Mouse (Mus musculus) layer of hippocampus, postnatal 10 days (tissue): ENCODE measurements at regions not wholly inside any gene's neighbourhood (a gene's known extent, or its start where the extent isn't known, plus 50 kb on each side); places are given as distances from the start of the nearest gene placed in this dataset.

ENCODE experiments used
- DNase-seq, 2 experiments: peaks; one replicate each; pipeline ENCODE4 v3.0.0; 2021; ENCODE audit warnings: low spot score in 2 of 2

GRCm38 (mm10) chr12:92156726-92157125 lies 307.8 kb upstream of the Sel1l start:
- DNase-seq, result no peak

- DNase-seq, result no peak
Measured at GRCm38 (mm10) chr12:92152922-92153235, 303.9 kb upstream of the Sel1l start.

- DNase-seq, result no peak
Measured at GRCm38 (mm10) chr12:92152043-92152921, 303.3 kb upstream of the Sel1l start.

- no peak for DNase-seq
Measured at GRCm38 (mm10) chr12:92137539-92137938, 288.6 kb upstream of the Sel1l start.

- DNase-seq, result no peak
Measured at GRCm38 (mm10) chr12:92127648-92128047, 278.7 kb upstream of the Sel1l start.

- no peak for DNase-seq
Measured at GRCm38 (mm10) chr12:92120164-92120815, 271.3 kb upstream of the Sel1l start.

GRCm38 (mm10) chr12:92109615-92110014 lies 260.7 kb upstream of the Sel1l start:
- no peak for DNase-seq

- no peak for DNase-seq
Measured at GRCm38 (mm10) chr12:92100080-92100479, 251.1 kb upstream of the Sel1l start.

- DNase-seq, result no peak
Measured at GRCm38 (mm10) chr12:92092794-92093365, 243.9 kb upstream of the Sel1l start.

- peak; percentile 20 to 26 for DNase-seq
Measured at GRCm38 (mm10) chr12:92073209-92073608, 224.3 kb upstream of the Sel1l start.

GRCm38 (mm10) chr12:92062731-92063130 lies 213.8 kb upstream of the Sel1l start:
- no peak for DNase-seq

- no peak for DNase-seq
Measured at GRCm38 (mm10) chr12:92040481-92040880, 191.5 kb upstream of the Sel1l start.

GRCm38 (mm10) chr12:92029192-92029591 lies 180.2 kb upstream of the Sel1l start:
- DNase-seq, result no peak

- DNase-seq, result no peak
Measured at GRCm38 (mm10) chr12:92028354-92028753, 179.4 kb upstream of the Sel1l start.

- DNase-seq, result no peak
Measured at GRCm38 (mm10) chr12:92024461-92025218, 175.7 kb upstream of the Sel1l start.

GRCm38 (mm10) chr12:92019593-92020224 lies 170.8 kb upstream of the Sel1l start:
- no peak for DNase-seq

- DNase-seq, result no peak
Measured at GRCm38 (mm10) chr12:92015373-92015772, 166.4 kb upstream of the Sel1l start.

GRCm38 (mm10) chr12:92013979-92014378 lies 165.0 kb upstream of the Sel1l start:
- no peak for DNase-seq

- DNase-seq, result peak; percentile 68 to 71
Measured at GRCm38 (mm10) chr12:92013244-92013643, 164.3 kb upstream of the Sel1l start.

GRCm38 (mm10) chr12:92004391-92005094 lies 155.6 kb upstream of the Sel1l start:
- DNase-seq, result no peak

GRCm38 (mm10) chr12:91999031-91999430 lies 150.1 kb upstream of the Sel1l start:
- no peak for DNase-seq
